Mouse (Mus musculus) kidney, adult 18-20 months (tissue): Measurements from ENCODE around the gene Wrap53.
"Not testable (repeated sequence)": the region's sequence is repeated elsewhere in the genome, so short reads cannot be mapped to it uniquely, and the experiment has no call there.

Experiments used
- DNase-seq: peaks from one replicate; pipeline ENCODE4 v3.0.0; 2021

Gene Wrap53

GRCm38 (mm10) chr11:69560896-69561854 is 18.9 kb downstream of the Wrap53 start:
- DNase-seq = no peak

- DNase-seq = no peak
Observed at GRCm38 (mm10) chr11:69559851-69560765, 19.9 kb downstream of the Wrap53 start, which contains the start of gene Efnb3. TSS of gene Efnb3 (minus strand) at chr11:69560205.

- no peak for DNase-seq
Observed at GRCm38 (mm10) chr11:69559183-69559582, 20.9 kb downstream of the Wrap53 start.

- no peak for DNase-seq
Observed at GRCm38 (mm10) chr11:69558756-69559155, 21.3 kb downstream of the Wrap53 start.

- no peak for DNase-seq
Observed at GRCm38 (mm10) chr11:69557381-69557958, 22.6 kb downstream of the Wrap53 start.

- no peak for DNase-seq
Observed at GRCm38 (mm10) chr11:69554539-69555140, 25.4 kb downstream of the Wrap53 start.

GRCm38 (mm10) chr11:69553341-69553721 is 26.7 kb downstream of the Wrap53 start:
- DNase-seq = no peak

GRCm38 (mm10) chr11:69552622-69553340 is 27.3 kb downstream of the Wrap53 start:
- DNase-seq = no peak

- no peak for DNase-seq
Observed at GRCm38 (mm10) chr11:69551310-69551709, 28.7 kb downstream of the Wrap53 start.

- no peak for DNase-seq
Observed at GRCm38 (mm10) chr11:69549060-69549656, 30.9 kb downstream of the Wrap53 start, which contains the start of gene Dnah2. TSS of gene Dnah2 (minus strand) at chr11:69549110.

GRCm38 (mm10) chr11:69547071-69547470 is 33.0 kb downstream of the Wrap53 start:
- peak; percentile 62 for DNase-seq

GRCm38 (mm10) chr11:69546423-69547053 is 33.5 kb downstream of the Wrap53 start:
- DNase-seq = peak; percentile 80

- no peak for DNase-seq
Observed at GRCm38 (mm10) chr11:69545957-69546356, 34.1 kb downstream of the Wrap53 start.

GRCm38 (mm10) chr11:69543598-69543997 is 36.5 kb downstream of the Wrap53 start:
- DNase-seq = no peak

- DNase-seq = not testable (repeated sequence)
Observed at GRCm38 (mm10) chr11:69541741-69542140, 38.3 kb downstream of the Wrap53 start.

- no peak for DNase-seq
Observed at GRCm38 (mm10) chr11:69540700-69541099, 39.4 kb downstream of the Wrap53 start.

GRCm38 (mm10) chr11:69534990-69535389 is 45.1 kb downstream of the Wrap53 start:
- no peak for DNase-seq

- no peak for DNase-seq
Observed at GRCm38 (mm10) chr11:69532480-69533150, 47.4 kb downstream of the Wrap53 start.

GRCm38 (mm10) chr11:69530755-69531154 is 49.3 kb downstream of the Wrap53 start:
- not testable (repeated sequence) for DNase-seq

GRCm38 (mm10) chr11:69530281-69530680 is 49.8 kb downstream of the Wrap53 start:
- DNase-seq = not testable (repeated sequence)
